Mouse (Mus musculus): ENCODE measurements around the gene Gm13030.

DNA sequence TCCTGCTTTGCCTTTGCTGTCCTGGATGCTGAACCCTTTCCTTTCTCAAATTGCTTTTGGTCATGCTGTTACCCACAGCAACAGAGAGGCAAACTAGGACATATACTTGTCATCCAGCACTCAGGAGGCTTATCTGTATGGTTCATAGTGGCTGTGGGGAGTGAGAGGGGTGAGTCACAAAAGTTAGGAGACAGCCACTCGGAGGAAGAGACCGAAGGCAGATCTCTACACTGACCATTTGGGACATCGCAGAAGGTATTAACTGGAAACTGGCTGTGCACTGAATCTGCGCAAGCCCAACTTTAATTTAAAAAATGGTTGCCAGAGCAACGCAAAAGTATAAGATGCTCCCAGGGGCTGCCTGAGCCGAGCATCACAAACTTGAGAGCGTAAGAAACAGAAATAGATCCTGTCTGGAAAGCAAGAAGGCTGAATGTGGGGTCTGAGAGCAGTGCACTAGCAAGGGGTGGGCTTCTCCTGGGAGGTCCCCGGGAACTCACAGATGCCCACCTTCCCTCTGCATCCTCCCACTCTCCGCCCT lies 18.6 kb downstream of the Gm13030 start:
- TF ChIP-seq JUND (IDR thresholded peaks at IDR 0.05; ENCODE audit: low read depth, low read length), result no peak
- no peak for TF ChIP-seq MAFK (IDR thresholded peaks at IDR 0.05; ENCODE audit: borderline replicate concordance, low read depth, low read length)
- no peak for TF ChIP-seq POLR2A (IDR thresholded peaks at IDR 0.05; ENCODE audit: control insufficient read depth in 1 of 2, insufficient read depth in 1 of 2, low read depth in 1 of 2, low read length in 2 of 2, poor library complexity in 1 of 2)
